Mouse (Mus musculus) limb, embryonic 12.5 days (tissue): ENCODE measurements around the gene 9930111J21Rik2. TPM values are rescaled to one million over a fixed set of nuclear protein-coding genes. Genes with fewer than 3 reads are reported as not detected.
"Not testable (repeated sequence)": the region's sequence is repeated elsewhere in the genome, so short reads cannot be mapped to it uniquely, and the experiment has no call there.

ENCODE experiments used
- ATAC-seq: fragments of 200-750 bp; cut with Nextera tagmentation; 2 replicates; pipeline ENCODE4 v1.8.0; 2017; ENCODE audit warnings: low read depth, moderate TSS enrichment; ENCODE audit not compliant: insufficient number of reproducible peaks, insufficient read depth, low FRiP score, low TSS enrichment
- H3K27ac ChIP-seq: fragments of 300-500 bp; sonication (generic); 2 replicates; pipeline ENCODE4 v1.5.1; 2016; ENCODE audit warnings: mild to moderate bottlenecking, moderate library complexity
- H3K27me3 ChIP-seq: fragments of 300-500 bp; sonication (generic); 2 replicates; pipeline ENCODE4 v1.6.1; 2016; ENCODE audit warnings: mild to moderate bottlenecking, moderate library complexity
- H3K36me3 ChIP-seq: fragments of 300-500 bp; sonication (generic); 2 replicates; pipeline ENCODE4 v1.6.1; 2016; ENCODE audit warnings: mild to moderate bottlenecking, moderate library complexity
- H3K4me1 ChIP-seq: fragments of 300-500 bp; sonication (generic); replicated peaks from 2 replicates; pipeline ENCODE4 v1.6.1; 2016
- H3K4me2 ChIP-seq: fragments of 300-500 bp; sonication (generic); 2 replicates; pipeline ENCODE4 v1.6.1; 2016; ENCODE audit warnings: mild to moderate bottlenecking, moderate library complexity
- H3K4me3 ChIP-seq: fragments of 300-500 bp; sonication (generic); replicated peaks from 2 replicates; pipeline ENCODE4 v1.5.1; 2016; ENCODE audit warnings: mild to moderate bottlenecking
- H3K9ac ChIP-seq: fragments of 300-500 bp; sonication (generic); replicated peaks from 2 replicates; pipeline ENCODE4 v1.6.1; 2016; ENCODE audit warnings: mild to moderate bottlenecking, moderate library complexity
- H3K9me3 ChIP-seq: fragments of 300-500 bp; sonication (generic); 2 replicates; pipeline ENCODE4 v1.6.1; 2016; ENCODE audit warnings: mild to moderate bottlenecking, moderate library complexity
- WGBS: fragments of 180-500 bp; shearing (Covaris S2); methylation state at CpG from one replicate; pipeline ENCODE4 v1.1.7; 2016; 5-methylcytosine and 5-hydroxymethylcytosine counted together
- polyA plus RNA-seq: library from polyadenylated mRNA; unstranded; fragments of >200 nt; fragmentation: Nextera tagmentation; extraction: Ambion mirVana; gene quantifications from 2 replicates; pipeline ENCODE4 v1.2.1, GENCODE M21; 2016

Gene 9930111J21Rik2
- polyA plus RNA-seq, 1 experiment from 2014 or later = 0.23 TPM

- H3K9ac ChIP-seq, ATAC-seq, H3K27ac ChIP-seq, H3K9me3 ChIP-seq, H3K4me2 ChIP-seq, H3K4me3 ChIP-seq, H3K27me3 ChIP-seq, H3K36me3 ChIP-seq, H3K4me1 ChIP-seq: not testable (repeated sequence)
- WGBS = 60% methylated on average over 2 of the region's 2 CpGs
Observed at GRCm38 (mm10) chr11:48994018-48994417, 57.0 kb downstream of the 9930111J21Rik2 start, which contains the start of gene Tgtp1. TSS of gene Tgtp1 (minus strand) at chr11:48994172.

- not testable (repeated sequence) for H3K9me3 ChIP-seq, ATAC-seq, H3K36me3 ChIP-seq, H3K9ac ChIP-seq, H3K4me3 ChIP-seq, H3K4me2 ChIP-seq, H3K27ac ChIP-seq, H3K27me3 ChIP-seq, H3K4me1 ChIP-seq
- WGBS = 25% methylated on average over 10 of the region's 10 CpGs
Observed at GRCm38 (mm10) chr11:48993296-48993695, 57.7 kb downstream of the 9930111J21Rik2 start.

GRCm38 (mm10) chr11:48991740-48992520 is 59.1 kb downstream of the 9930111J21Rik2 start, which contains the start of gene Gm12185:
TSS of gene Gm12185 (minus strand) at chr11:48992226.
- not testable (repeated sequence) for H3K36me3 ChIP-seq, H3K4me1 ChIP-seq, H3K9me3 ChIP-seq, H3K4me2 ChIP-seq, H3K4me3 ChIP-seq, H3K27me3 ChIP-seq, H3K9ac ChIP-seq, H3K27ac ChIP-seq, ATAC-seq
- 61% methylated on average over 4 of the region's 4 CpGs for WGBS

GRCm38 (mm10) chr11:48989981-48990380 is 61.1 kb downstream of the 9930111J21Rik2 start:
- not testable (repeated sequence) for H3K9ac ChIP-seq, H3K27me3 ChIP-seq, H3K27ac ChIP-seq, H3K4me1 ChIP-seq, H3K9me3 ChIP-seq, H3K4me3 ChIP-seq, ATAC-seq, H3K36me3 ChIP-seq, H3K4me2 ChIP-seq
- WGBS = 61% methylated on average over 2 of the region's 2 CpGs

GRCm38 (mm10) chr11:48988219-48988618 is 62.8 kb downstream of the 9930111J21Rik2 start:
- 86% methylated on average over 2 of the region's 3 CpGs for WGBS
- H3K4me3 ChIP-seq, H3K27ac ChIP-seq, H3K4me2 ChIP-seq, H3K36me3 ChIP-seq, H3K27me3 ChIP-seq, H3K4me1 ChIP-seq, ATAC-seq, H3K9me3 ChIP-seq, H3K9ac ChIP-seq: not testable (repeated sequence)

- not testable (repeated sequence) for H3K4me3 ChIP-seq, H3K27ac ChIP-seq, H3K9me3 ChIP-seq, H3K36me3 ChIP-seq, H3K4me1 ChIP-seq, H3K27me3 ChIP-seq, ATAC-seq, H3K4me2 ChIP-seq, H3K9ac ChIP-seq
- no CpG with 5 or more reads among the region's 3 CpGs for WGBS
Observed at GRCm38 (mm10) chr11:48982848-48983247, 68.2 kb downstream of the 9930111J21Rik2 start.

- H3K36me3 ChIP-seq, H3K9me3 ChIP-seq, H3K4me2 ChIP-seq, ATAC-seq, H3K9ac ChIP-seq, H3K4me3 ChIP-seq, H3K27me3 ChIP-seq, H3K4me1 ChIP-seq, H3K27ac ChIP-seq: not testable (repeated sequence)
- WGBS = no CpG with 5 or more reads among the region's 5 CpGs
Observed at GRCm38 (mm10) chr11:48980052-48980451, 71.0 kb downstream of the 9930111J21Rik2 start.

- not testable (repeated sequence) for H3K4me2 ChIP-seq, H3K27ac ChIP-seq, ATAC-seq, H3K9me3 ChIP-seq, H3K4me1 ChIP-seq, H3K4me3 ChIP-seq, H3K9ac ChIP-seq, H3K36me3 ChIP-seq, H3K27me3 ChIP-seq
- WGBS = no CpG with 5 or more reads among the region's 3 CpGs
Observed at GRCm38 (mm10) chr11:48979251-48979650, 71.8 kb downstream of the 9930111J21Rik2 start, which contains the start of gene 9930111J21Rik1. TSS of gene 9930111J21Rik1 (minus strand) at chr11:48979398.

GRCm38 (mm10) chr11:48978240-48978939 is 72.7 kb downstream of the 9930111J21Rik2 start, which contains the start of gene Olfr56:
TSS of gene Olfr56 (plus strand) at chr11:48978889.
- H3K27me3 ChIP-seq, H3K4me2 ChIP-seq, H3K4me1 ChIP-seq, H3K4me3 ChIP-seq, H3K9ac ChIP-seq, H3K36me3 ChIP-seq, ATAC-seq, H3K9me3 ChIP-seq, H3K27ac ChIP-seq: not testable (repeated sequence)
- WGBS = no CpG with 5 or more reads among the region's 1 CpGs

- not testable (repeated sequence) for H3K9ac ChIP-seq, H3K36me3 ChIP-seq, H3K4me2 ChIP-seq, ATAC-seq, H3K4me3 ChIP-seq, H3K4me1 ChIP-seq, H3K27ac ChIP-seq, H3K9me3 ChIP-seq, H3K27me3 ChIP-seq
- WGBS = no CpG with 5 or more reads among the region's 1 CpGs
Observed at GRCm38 (mm10) chr11:48974686-48975085, 76.4 kb downstream of the 9930111J21Rik2 start.
